Mouse (Mus musculus): ENCODE results near the gene Acss3.

Acss3 gene

DNA sequence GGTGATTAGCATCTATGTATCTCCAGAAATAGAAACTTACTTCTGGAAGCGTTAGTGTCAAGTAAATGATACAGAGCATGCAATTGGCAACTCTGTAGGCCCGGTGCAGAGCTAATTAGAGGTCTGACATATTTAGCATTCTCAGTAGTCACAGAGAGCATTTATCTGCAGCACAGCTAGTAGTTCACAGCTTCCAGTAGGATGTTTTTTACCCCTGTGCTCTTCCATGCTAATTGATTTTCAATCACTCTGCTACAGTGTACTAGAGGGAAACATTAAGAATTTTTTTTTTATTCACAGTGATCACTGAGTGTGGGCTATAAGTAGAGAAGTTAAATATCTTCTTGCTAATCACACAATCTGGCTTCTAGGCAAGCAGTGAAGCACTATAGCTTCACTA lies 112.3 kb downstream of the Acss3 start:
- DNase-seq (ENCODE audit: low read depth), result no peak

DNA sequence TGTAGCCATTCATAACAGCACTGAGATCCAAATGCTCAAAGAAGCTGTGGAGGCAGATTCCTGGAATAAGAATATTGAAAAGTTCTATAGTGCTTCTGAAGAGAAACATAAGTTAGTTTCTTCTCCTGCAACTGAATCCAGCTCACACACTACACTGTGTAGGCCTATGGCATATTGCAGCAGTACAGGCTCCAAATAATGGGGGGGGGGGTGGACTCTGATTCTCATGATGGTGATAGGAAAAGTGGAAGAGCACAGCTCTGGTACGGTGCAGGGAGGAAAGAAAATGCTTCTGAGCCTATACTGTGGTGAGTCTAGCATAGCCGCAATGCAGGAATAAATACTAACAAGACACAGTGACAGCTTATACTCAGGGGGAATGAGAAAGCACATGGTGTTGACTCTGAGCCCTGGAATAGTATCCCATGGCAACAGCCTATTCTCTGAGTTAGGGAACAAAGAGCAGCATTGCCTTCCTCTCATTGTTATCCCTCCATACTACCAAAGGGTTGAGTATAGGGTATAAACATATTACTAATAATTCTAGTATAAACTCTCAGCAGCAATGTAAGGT lies 125.3 kb downstream of the Acss3 start:
- DNase-seq (ENCODE audit: low read depth), result no peak

DNA sequence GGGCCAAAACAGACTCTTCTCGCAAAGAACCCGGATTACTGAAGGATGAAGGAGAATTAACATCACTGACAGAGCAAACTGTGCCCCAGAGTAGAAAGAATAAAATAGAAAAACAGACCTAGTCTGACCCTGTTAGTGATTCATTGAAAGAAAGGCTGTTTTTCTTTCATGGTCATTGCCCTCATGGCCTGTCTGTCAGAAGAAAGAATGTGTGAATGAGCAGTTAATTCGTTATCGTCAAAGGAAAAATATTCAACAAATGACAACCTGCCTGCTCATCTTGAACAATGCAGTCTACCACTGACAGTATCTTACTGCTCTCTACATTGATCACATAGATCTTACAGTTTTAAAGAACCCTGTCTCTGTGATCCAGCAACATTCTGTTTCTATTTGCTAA lies 134.0 kb downstream of the Acss3 start:
- no peak for DNase-seq (ENCODE audit: low read depth)

DNA sequence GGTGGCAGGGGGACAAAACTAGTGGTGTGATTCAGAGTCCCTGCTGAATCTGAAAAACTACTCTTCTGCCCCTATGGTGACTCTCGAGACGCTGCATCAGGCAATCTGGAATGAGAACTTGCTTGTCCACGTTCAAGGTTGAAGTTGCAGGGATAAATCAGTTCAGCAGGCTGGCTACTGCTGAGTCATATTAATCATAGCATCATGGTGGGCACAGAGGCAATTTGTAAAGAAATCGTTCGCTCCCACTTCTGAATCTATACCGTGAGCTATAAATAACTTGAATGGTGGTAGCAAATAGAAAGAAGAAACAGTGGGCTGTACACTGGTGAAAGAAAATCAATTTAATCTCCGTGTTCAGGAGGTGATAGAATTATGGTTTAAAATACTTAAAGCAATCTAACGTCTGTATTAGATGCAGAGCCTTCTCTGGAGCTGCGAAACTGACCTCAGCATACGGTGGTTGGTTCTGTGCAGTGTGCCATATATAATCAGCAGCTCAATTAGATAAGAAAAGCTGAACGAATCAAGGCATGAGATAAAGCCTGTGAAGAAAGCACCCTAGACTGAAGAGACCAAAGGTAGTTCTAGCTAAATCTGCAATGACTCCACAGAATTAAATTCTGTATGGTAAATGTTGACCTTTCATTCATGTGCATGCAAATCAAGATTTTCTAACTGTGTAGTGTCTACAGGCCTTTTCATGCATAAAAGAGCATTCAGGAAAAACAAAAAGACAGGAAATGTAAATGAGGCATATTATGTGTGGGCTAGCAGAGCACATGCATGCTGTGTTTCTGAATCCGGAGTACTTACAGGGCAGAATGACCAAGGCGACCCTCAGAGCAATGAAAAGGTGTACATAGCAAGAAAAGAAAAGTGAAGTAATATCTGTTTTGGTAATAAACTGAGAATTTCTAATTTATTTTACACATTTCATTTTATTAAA lies 148.0 kb downstream of the Acss3 start:
- DNase-seq (ENCODE audit: low read depth), result no peak

DNA sequence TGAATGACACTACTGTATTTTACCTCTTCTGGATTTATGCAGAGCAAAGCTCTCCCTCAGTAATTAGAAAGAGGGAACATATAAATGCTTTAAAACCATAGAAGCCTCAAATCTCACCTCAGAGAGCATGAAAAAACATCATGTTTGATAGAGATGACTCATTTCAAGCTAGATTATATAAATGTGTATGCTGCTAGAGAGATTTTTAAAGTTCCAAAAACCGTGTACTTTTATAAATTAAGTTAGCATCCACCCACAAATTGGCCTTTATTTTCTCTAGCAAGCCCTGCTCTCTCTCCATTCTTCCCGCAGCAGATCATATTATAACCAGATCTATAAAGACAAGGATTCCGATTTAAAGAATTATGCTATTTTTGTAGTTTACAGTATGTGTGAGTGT lies 164.4 kb downstream of the Acss3 start:
- DNase-seq (ENCODE audit: low read depth), result no peak

DNA sequence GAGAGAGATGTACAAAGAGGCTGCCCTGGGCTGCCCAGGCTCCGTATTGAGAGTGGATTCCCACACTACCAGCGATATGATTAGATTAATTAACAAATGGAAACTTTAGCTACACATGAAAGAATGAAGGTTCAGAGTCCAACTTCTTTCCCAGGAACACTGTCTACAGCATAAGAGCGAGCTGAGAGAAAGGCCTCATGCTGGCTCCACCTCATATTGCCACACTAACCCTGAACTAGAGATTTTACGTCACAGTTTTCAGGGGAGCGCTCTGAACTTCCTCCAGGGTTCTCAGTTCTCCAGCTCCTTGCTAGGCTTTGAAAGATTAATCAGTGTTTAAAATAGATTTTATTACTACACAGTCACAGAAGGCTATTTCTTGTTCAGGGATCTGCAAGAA lies 182.1 kb downstream of the Acss3 start:
- DNase-seq (ENCODE audit: low read depth), result no peak

DNA sequence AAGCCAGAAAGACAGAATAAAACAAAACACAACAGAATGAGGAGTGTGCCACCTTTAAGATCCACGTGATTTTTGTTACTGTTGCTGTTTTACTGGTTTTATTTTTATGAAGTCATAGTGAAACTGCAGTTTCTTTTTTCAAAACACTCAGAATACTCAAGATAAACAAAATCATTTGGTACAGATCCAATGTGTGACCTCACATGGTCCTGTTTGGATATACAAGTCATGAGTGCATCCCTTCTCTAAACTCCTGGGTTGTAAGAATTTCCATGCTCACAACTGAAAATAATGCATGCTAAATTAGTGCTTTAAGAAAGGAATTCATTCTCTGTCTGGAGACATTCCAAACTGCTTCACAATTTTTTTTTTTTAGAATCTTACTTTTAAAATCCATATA lies 184.0 kb downstream of the Acss3 start:
- DNase-seq (ENCODE audit: low read depth), result no peak

DNA sequence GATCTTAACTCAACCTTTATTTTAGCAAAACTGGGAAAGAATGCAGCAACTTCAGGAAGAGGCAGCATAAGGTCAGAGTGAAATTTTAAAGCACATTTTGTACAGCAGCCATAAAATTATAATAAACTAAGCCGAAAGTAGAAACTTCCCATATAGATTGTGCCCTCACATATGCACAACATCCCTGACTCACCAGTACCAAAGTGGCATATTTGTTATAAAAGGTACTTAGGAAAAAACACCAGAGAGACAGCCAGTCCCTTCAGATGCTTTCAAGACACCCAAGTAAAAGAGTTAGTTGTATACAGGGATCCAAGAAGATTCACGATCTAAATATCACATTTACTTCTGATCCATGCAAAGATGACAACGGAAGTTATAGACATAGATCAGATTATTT lies 184.6 kb downstream of the Acss3 start:
- DNase-seq (ENCODE audit: low read depth), result no peak

DNA sequence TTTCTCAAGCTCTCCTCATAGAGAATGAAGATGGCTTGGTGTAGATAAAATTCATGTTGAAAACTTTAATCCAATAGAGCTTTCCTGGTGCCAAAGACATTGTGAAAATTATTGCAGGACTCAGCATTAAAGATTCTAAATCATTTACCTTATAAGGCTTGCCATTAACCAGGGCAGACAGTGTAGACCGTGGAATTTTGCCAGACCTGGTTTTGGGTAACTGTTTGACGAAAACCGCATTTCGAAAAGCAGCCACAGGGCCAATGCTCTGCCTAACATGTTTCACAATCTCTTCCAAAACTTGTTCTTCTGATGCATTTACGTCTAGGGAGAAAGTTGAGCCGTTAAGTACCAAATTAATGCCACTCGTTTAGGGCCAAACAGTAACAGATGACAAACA lies 186.5 kb downstream of the Acss3 start:
- no peak for DNase-seq (ENCODE audit: low read depth)

DNA sequence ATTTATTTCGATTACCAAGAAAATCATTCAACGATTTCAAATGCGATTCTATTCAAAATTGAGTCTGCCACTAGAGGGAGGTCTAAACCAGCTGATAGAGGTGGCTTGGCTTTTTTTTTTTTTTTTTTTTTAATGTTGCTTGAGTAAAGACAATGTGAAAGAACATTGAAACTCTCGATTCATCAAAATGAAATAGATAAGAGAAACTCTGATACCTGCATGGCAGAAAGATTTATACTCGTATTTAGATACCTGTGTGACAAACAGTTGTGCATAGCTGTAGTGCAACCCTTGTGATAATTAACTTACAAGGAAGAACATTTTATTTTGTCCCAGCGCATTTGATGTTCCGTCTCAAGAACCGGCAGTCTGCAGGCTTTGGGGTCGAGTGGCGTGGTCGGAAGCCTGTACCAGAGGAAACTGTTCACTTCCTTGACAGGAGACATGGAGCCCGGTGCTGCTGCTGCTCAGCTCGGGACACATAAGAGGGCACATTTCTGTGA lies 190.8 kb downstream of the Acss3 start:
- DNase-seq (ENCODE audit: low read depth), result no peak

DNA sequence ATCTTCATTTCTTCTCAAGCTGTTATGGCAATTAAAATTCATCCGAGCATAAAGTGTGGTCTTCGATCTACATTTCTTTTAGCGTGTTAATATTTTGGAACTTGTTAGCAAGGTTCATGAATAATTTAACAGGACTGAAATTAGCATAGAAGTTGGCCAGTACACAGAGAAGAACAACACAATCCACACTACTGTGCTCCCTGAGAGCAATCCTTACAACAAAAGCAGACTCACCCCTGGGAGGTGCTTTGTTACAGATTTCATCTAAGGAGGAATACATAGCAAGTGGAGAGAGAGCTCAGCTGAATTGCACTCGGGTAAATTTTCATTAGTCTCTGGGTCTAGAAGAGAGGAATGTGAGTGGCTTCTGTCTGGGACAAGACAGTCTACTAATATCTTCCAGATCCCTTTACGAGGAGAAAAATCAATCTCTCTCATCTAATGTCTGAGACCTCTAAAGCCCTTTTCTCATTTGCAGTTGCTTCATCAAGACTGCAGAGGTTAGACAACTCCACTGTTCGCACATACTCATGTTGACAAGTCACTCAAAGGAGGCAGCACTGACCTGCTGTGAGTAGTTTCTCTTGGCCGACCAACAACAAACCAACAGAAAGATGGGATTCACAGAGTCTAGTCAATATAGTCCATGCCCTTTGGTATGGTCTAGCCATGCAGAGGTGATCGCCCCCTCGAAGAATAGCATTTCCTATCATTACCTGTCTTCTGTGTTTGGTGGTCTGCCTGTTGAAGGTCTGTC lies 194.7 kb downstream of the Acss3 start:
- no peak for DNase-seq (ENCODE audit: low read depth)

DNA sequence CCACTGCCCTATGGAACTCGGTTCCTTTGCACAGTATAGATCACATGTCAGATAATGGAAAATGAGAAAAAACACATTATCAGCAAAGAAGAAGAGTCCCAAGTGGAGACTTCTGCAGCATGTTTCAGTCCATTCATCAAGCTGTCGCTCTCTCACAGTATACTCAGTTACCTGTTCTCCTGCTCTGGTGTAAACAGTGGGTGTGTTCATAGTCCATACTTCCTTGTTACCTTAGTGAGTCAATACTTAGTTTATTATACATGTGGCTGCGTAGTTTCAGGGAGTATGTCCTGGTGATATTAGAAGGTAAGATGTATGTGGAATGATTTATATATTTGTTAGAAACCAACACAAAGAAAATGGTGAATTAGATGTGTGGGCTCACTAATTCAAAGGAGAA lies 198.7 kb downstream of the Acss3 start:
- no peak for DNase-seq (ENCODE audit: low read depth)

DNA sequence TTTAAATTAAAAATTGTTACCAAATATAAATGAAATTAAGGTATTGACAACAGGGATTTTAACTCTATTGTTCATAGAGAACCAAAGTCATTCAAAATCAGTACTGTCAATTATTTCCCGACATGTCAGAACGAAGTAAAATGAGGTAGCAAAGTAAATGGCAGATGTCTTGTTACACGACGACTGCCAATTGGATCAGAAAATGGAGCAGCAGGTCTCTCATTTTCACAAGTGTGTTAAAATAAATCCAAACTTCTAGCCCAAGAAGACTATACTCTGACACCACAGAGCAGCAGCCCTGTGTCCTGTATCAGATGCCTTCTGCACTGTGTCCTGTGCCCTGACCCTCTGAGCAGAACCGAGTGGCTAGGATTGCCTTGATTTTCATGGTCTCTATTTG lies 199.1 kb downstream of the Acss3 start:
- no peak for DNase-seq (ENCODE audit: low read depth)

DNA sequence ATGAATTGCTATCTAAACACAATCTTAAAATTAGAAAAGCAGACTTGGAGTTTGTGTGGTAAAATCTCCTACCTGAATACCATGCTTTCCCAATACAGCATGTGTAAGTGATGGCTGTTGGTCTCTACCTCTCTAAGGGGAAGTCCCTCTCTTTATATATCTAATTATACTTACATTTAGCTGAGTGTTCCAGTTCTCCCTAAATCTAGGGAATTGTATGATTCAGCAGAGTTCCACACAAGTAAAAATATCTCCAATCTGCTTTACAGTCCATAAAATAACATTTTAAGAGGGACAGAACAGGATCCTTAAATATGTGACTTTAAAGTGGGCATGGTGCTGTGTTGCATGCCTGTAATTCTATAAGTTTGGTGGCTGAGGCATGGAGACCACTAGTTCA lies 208.6 kb downstream of the Acss3 start:
- no peak for DNase-seq (ENCODE audit: low read depth)

DNA sequence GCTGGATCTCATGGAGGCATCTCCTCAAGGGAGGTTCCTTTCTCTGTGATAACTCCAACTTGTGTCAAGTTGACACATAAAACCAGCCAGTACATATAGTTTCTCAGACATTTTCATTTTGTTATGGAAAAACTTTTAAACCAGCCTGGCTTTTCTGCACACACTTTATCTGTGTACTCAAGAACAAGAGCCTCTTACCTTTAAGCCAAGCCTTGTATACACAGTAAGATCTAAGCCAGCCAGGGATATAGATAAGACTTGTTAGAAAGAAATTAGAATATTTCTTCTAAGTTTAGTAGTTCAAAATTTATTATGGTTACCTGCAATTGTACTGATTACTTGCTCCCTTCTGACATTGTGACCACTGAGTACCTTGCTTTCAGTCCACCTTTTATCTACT lies 209.2 kb downstream of the Acss3 start:
- no peak for DNase-seq (ENCODE audit: low read depth)

DNA sequence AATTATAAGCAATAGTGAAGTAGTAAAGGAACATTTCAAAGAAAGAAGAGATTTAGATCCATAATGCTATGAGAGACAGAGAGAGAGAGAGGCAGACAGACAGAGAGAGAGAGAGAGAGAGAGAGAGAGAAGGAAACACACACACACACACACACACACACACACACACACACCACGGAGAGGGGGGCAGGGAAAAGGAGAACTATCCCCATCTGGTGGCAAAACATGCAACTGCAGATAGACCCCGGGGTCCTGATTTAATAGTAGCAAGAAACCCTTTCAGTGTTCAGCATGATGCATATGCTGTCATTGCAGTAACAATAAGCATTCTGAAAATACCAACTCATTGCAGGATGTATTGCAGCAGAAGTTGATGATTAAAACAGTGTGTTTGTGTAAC lies 210.4 kb downstream of the Acss3 start:
- DNase-seq (ENCODE audit: low read depth), result no peak

DNA sequence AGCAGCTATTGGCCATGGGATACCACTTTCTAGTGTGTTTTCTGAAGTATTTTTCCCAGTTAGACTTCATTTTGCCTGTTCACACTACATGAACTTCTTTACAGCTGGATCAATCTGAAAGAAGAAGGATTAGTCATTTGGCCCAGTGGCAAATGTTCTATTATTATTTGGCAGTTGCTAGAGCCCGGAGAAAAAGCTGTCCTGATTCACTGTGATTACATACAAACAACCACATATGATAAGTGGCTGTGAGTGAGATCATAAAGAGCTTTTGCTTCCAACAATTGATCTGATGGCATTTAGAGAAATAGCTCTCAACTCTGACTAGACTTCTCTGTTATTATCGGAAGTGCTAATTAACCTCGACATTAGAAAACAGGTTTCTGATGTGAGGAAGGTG lies 213.4 kb downstream of the Acss3 start:
- no peak for DNase-seq (ENCODE audit: low read depth)

DNA sequence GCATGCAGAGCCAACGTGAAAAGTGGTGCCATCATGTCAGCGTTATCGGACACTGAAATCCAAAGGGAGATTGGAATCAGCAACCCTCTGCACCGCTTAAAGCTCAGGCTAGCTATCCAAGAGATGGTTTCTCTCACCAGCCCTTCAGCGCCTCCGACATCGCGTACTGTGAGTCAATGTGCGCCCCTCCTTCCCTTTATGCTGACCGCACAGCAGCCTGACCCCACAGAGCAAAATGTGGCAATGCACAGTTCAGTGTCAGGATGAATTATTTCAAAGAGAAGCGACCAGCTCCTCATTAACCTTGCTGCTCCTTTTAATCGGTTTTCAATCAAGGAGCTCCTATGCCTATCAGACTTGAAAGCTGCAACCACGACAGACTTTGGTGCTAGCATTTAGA lies 227.1 kb downstream of the Acss3 start:
- DNase-seq (ENCODE audit: low read depth), result no peak
